Mouse (Mus musculus): Measurements from ENCODE around the gene Vkorc1. TPM values are rescaled to one million over a fixed set of nuclear protein-coding genes. Genes with fewer than 3 reads are reported as not detected.

Gene Vkorc1
- polyA plus RNA-seq, 1 experiment from 2014 or later, result 261 TPM

GRCm38 (mm10) chr7:127888821-127889220 is 6.6 kb downstream of the Vkorc1 start:
- Histone ChIP-seq H3K4me2 (ENCODE audit: low read depth, low read length) (no peak overlapping the region), H3K4me3 (ENCODE audit: low read length) (no peak overlapping the region), H3K27me3 (replicated peaks; ENCODE audit: control insufficient read depth, insufficient read depth, low read length) (no peaks in the 10 kb centered on the region), H3K27ac (ENCODE audit: low read length) (no peak overlapping the region), H3K36me3 (ENCODE audit: control insufficient read depth, insufficient read depth, low read length) (peaks cover 17% of the 10 kb centered on the region), H3K9me3 (ENCODE audit: control insufficient read depth, low read length) (no peaks in the 10 kb centered on the region), H3K4me1 (ENCODE audit: control insufficient read depth, insufficient read depth, low read length) (peaks cover 19% of the 10 kb centered on the region), H3K9ac (ENCODE audit: low read depth, low read length) (no peak overlapping the region)
- no peak for ATAC-seq
- 67% methylated on average over 3 of the region's 3 CpGs for WGBS

- Histone ChIP-seq H3K27me3 (replicated peaks; ENCODE audit: control insufficient read depth, insufficient read depth, low read length) (no peaks in the 10 kb centered on the region), H3K4me1 (ENCODE audit: control insufficient read depth, insufficient read depth, low read length) (peaks cover 24% of the 10 kb centered on the region), H3K36me3 (ENCODE audit: control insufficient read depth, insufficient read depth, low read length) (peaks cover 27% of the 10 kb centered on the region), H3K9ac (ENCODE audit: low read depth, low read length) (no peak overlapping the region), H3K4me2 (ENCODE audit: low read depth, low read length) (no peak overlapping the region), H3K9me3 (ENCODE audit: control insufficient read depth, low read length) (no peaks in the 10 kb centered on the region), H3K27ac (ENCODE audit: low read length) (no peak overlapping the region), H3K4me3 (ENCODE audit: low read length) (no peak overlapping the region)
- ATAC-seq, result no peak
- 79% methylated on average over 3 of the region's 3 CpGs for WGBS
Measured at GRCm38 (mm10) chr7:127887781-127888180, 7.6 kb downstream of the Vkorc1 start.

- peaks cover 30% of the 10 kb centered on the region for H3K36me3 ChIP-seq (ENCODE audit: control insufficient read depth, insufficient read depth, low read length)
- no peak overlapping the region for H3K27ac ChIP-seq (ENCODE audit: low read length)
- no peak for ATAC-seq
- no peaks in the 10 kb centered on the region for H3K27me3 ChIP-seq (replicated peaks; ENCODE audit: control insufficient read depth, insufficient read depth, low read length)
- no peak overlapping the region for H3K4me3 ChIP-seq (ENCODE audit: low read length)
- peaks cover 24% of the 10 kb centered on the region for H3K4me1 ChIP-seq (ENCODE audit: control insufficient read depth, insufficient read depth, low read length)
- no peak overlapping the region for H3K9ac ChIP-seq (ENCODE audit: low read depth, low read length)
- H3K4me2 ChIP-seq (ENCODE audit: low read depth, low read length), result no peak overlapping the region
- no peaks in the 10 kb centered on the region for H3K9me3 ChIP-seq (ENCODE audit: control insufficient read depth, low read length)
- 88% methylated on average over 8 of the region's 8 CpGs for WGBS
Measured at GRCm38 (mm10) chr7:127887191-127887590, 8.2 kb downstream of the Vkorc1 start.

- no peak for ATAC-seq
- H3K27ac ChIP-seq (ENCODE audit: low read length), result no peak overlapping the region
- H3K9me3 ChIP-seq (ENCODE audit: control insufficient read depth, low read length), result no peaks in the 10 kb centered on the region
- peaks cover 24% of the 10 kb centered on the region for H3K4me1 ChIP-seq (ENCODE audit: control insufficient read depth, insufficient read depth, low read length)
- WGBS, result 87% methylated on average over 6 of the region's 6 CpGs
- H3K36me3 ChIP-seq (ENCODE audit: control insufficient read depth, insufficient read depth, low read length), result peaks cover 36% of the 10 kb centered on the region
- 0 out of 2 replicates have a peak overlapping the region, but pooled peaks have one; percentile 12 for H3K9ac ChIP-seq (ENCODE audit: low read depth, low read length)
- no peak overlapping the region for H3K4me3 ChIP-seq (ENCODE audit: low read length)
- no peak overlapping the region for H3K4me2 ChIP-seq (ENCODE audit: low read depth, low read length)
- H3K27me3 ChIP-seq (replicated peaks; ENCODE audit: control insufficient read depth, insufficient read depth, low read length), result no peaks in the 10 kb centered on the region
Measured at GRCm38 (mm10) chr7:127886551-127886950, 8.9 kb downstream of the Vkorc1 start.

GRCm38 (mm10) chr7:127885951-127886350 is 9.5 kb downstream of the Vkorc1 start:
- no peak overlapping the region for H3K9ac ChIP-seq (ENCODE audit: low read depth, low read length)
- peaks cover 41% of the 10 kb centered on the region for H3K36me3 ChIP-seq (ENCODE audit: control insufficient read depth, insufficient read depth, low read length)
- ATAC-seq, result no peak
- no peak overlapping the region for H3K4me3 ChIP-seq (ENCODE audit: low read length)
- 61% methylated on average over 6 of the region's 6 CpGs for WGBS
- peaks cover 24% of the 10 kb centered on the region for H3K4me1 ChIP-seq (ENCODE audit: control insufficient read depth, insufficient read depth, low read length)
- H3K4me2 ChIP-seq (ENCODE audit: low read depth, low read length), result no peak overlapping the region
- no peak overlapping the region for H3K27ac ChIP-seq (ENCODE audit: low read length)
- no peaks in the 10 kb centered on the region for H3K27me3 ChIP-seq (replicated peaks; ENCODE audit: control insufficient read depth, insufficient read depth, low read length)
- no peaks in the 10 kb centered on the region for H3K9me3 ChIP-seq (ENCODE audit: control insufficient read depth, low read length)

- no peak for ATAC-seq
- H3K9ac ChIP-seq (ENCODE audit: low read depth, low read length), result no peak overlapping the region
- peaks cover 24% of the 10 kb centered on the region for H3K4me1 ChIP-seq (ENCODE audit: control insufficient read depth, insufficient read depth, low read length)
- H3K36me3 ChIP-seq (ENCODE audit: control insufficient read depth, insufficient read depth, low read length), result peaks cover 55% of the 10 kb centered on the region
- H3K27ac ChIP-seq (ENCODE audit: low read length), result no peak overlapping the region
- H3K4me2 ChIP-seq (ENCODE audit: low read depth, low read length), result no peak overlapping the region
- H3K9me3 ChIP-seq (ENCODE audit: control insufficient read depth, low read length), result no peaks in the 10 kb centered on the region
- H3K27me3 ChIP-seq (replicated peaks; ENCODE audit: control insufficient read depth, insufficient read depth, low read length), result no peaks in the 10 kb centered on the region
- no peak overlapping the region for H3K4me3 ChIP-seq (ENCODE audit: low read length)
- WGBS, result 75% methylated on average over 12 of the region's 12 CpGs
Measured at GRCm38 (mm10) chr7:127880431-127880830, 15.0 kb downstream of the Vkorc1 start.

- no peak overlapping the region for H3K27ac ChIP-seq (ENCODE audit: low read length)
- no peak overlapping the region for H3K9ac ChIP-seq (ENCODE audit: low read depth, low read length)
- H3K36me3 ChIP-seq (ENCODE audit: control insufficient read depth, insufficient read depth, low read length), result peaks cover 49% of the 10 kb centered on the region
- 96% methylated on average over 9 of the region's 9 CpGs for WGBS
- H3K27me3 ChIP-seq (replicated peaks; ENCODE audit: control insufficient read depth, insufficient read depth, low read length), result no peaks in the 10 kb centered on the region
- peaks cover 26% of the 10 kb centered on the region for H3K4me1 ChIP-seq (ENCODE audit: control insufficient read depth, insufficient read depth, low read length)
- no peak for ATAC-seq
- H3K4me2 ChIP-seq (ENCODE audit: low read depth, low read length), result no peak overlapping the region
- no peak overlapping the region for H3K4me3 ChIP-seq (ENCODE audit: low read length)
- no peaks in the 10 kb centered on the region for H3K9me3 ChIP-seq (ENCODE audit: control insufficient read depth, low read length)
Measured at GRCm38 (mm10) chr7:127879301-127879700, 16.1 kb downstream of the Vkorc1 start.

- Histone ChIP-seq H3K4me2 (ENCODE audit: low read depth, low read length) (peak within 1 kb of the TSS; percentile 72), H3K36me3 (ENCODE audit: control insufficient read depth, insufficient read depth, low read length) (peaks cover 31% of the 10 kb centered on the region), H3K4me1 (ENCODE audit: control insufficient read depth, insufficient read depth, low read length) (peaks cover 21% of the 10 kb centered on the region), H3K9me3 (ENCODE audit: control insufficient read depth, low read length) (no peaks in the 10 kb centered on the region), H3K27me3 (replicated peaks; ENCODE audit: control insufficient read depth, insufficient read depth, low read length) (no peaks in the 10 kb centered on the region), H3K4me3 (ENCODE audit: low read length) (peak within 1 kb of the TSS; percentile 99), H3K9ac (ENCODE audit: low read depth, low read length) (peak within 1 kb of the TSS; percentile 99), H3K27ac (ENCODE audit: low read length) (peak within 1 kb of the TSS; percentile 100)
- ATAC-seq, result peak; percentile 78
- under 1% methylated on average over 60 of the region's 60 CpGs for WGBS
Measured at GRCm38 (mm10) chr7:127876467-127877348, 18.7 kb downstream of the Vkorc1 start, which contains the start of gene Zfp668. Gene Zfp668 (minus strand): TSS chr7:127876828.

GRCm38 (mm10) chr7:127876041-127876466 is 19.4 kb downstream of the Vkorc1 start, which contains the start of gene Zfp646:
Gene Zfp646 (plus strand): TSS chr7:127876221.
- H3K36me3 ChIP-seq (ENCODE audit: control insufficient read depth, insufficient read depth, low read length), result peaks cover 24% of the 10 kb centered on the region
- H3K9ac ChIP-seq (ENCODE audit: low read depth, low read length), result peak within 1 kb of the TSS; percentile 99
- peak; percentile 92 for ATAC-seq
- peak within 1 kb of the TSS; percentile 100 for H3K27ac ChIP-seq (ENCODE audit: low read length)
- peak within 1 kb of the TSS; percentile 72 for H3K4me2 ChIP-seq (ENCODE audit: low read depth, low read length)
- WGBS, result under 1% methylated on average over 41 of the region's 41 CpGs
- H3K4me1 ChIP-seq (ENCODE audit: control insufficient read depth, insufficient read depth, low read length), result peaks cover 21% of the 10 kb centered on the region
- no peaks in the 10 kb centered on the region for H3K9me3 ChIP-seq (ENCODE audit: control insufficient read depth, low read length)
- no peaks in the 10 kb centered on the region for H3K27me3 ChIP-seq (replicated peaks; ENCODE audit: control insufficient read depth, insufficient read depth, low read length)
- peak within 1 kb of the TSS; percentile 99 for H3K4me3 ChIP-seq (ENCODE audit: low read length)
